Mouse (Mus musculus) E14TG2a.4 (cell line): ENCODE measurements around the gene Syt17.

ENCODE experiments used
- CTCF ChIP-seq: conservative IDR thresholded peaks from 2 replicates; pipeline ENCODE4 v1.5.1; 2014; ENCODE audit warnings: low read length
- POU5F1 ChIP-seq: IDR thresholded peaks from 2 replicates; pipeline ENCODE4 v1.6.1; 2014; ENCODE audit warnings: low read length, borderline replicate concordance

DNA sequence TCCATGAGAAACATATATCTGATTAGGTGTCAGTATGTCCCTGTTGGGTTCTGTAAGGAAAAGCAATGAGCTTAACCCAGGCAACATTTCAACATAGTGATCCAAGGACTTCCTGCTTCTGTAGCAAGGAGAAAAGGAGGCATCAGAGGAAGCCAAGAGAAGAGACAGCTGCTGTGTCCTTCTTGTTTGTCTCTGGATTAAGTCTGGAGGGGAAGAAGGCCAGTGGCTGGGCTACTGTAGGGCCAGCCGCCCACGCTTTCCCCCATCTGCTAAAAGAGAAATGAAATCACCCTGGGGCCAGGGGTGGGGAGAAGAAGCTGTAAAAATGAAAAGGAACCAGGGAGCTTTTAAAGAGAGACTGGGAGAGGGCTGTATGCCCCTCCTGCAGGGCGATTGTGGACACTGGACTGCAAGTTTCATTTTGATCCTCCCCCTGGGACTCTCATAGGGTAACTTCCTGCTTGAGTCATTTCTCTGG is 30.9 kb upstream of the Syt17 start:
- TF ChIP-seq CTCF (no peak), POU5F1 (no peak)
